Mouse (Mus musculus) ES-Bruce4 (cell line): Measurements from ENCODE around the gene Adgrg6.

Experiments used
- CTCF ChIP-seq: IDR thresholded peaks from one replicate; pipeline ENCODE4 v1.8.1; 2011; ENCODE audit warnings: low read depth, low read length
- POLR2A ChIP-seq: IDR thresholded peaks from one replicate; pipeline ENCODE4 v1.8.1; 2011; ENCODE audit warnings: low read length; ENCODE audit not compliant: insufficient read depth

- TF ChIP-seq CTCF = no peak
- TF ChIP-seq POLR2A = no peak
Observed at GRCm38 (mm10) chr10:14544941-14545717, at the start of gene Adgrg6.
